Mouse (Mus musculus) CD4-positive, CD25-positive, alpha-beta regulatory T cell, adult 9 weeks (primary cell): ENCODE measurements around the gene Apoc3. TPM values are rescaled to one million over a fixed set of nuclear protein-coding genes. Genes with fewer than 3 reads are reported as not detected.

ENCODE experiments used
- polyA plus RNA-seq: library from polyadenylated mRNA; unstranded; fragments of 100-300 nt; shearing (Covaris generic); gene quantifications from one replicate; pipeline ENCODE4 v1.2.1, GENCODE M21; 2017

Apoc3 gene
- not detected for polyA plus RNA-seq

GRCm38 (mm10) chr9:46235596-46235648, at the start of gene Apoc3:
Apoc3 (minus strand) TSS chr9:46235636.

GRCm38 (mm10) chr9:46282631-46283436, 47.4 kb upstream of the Apoc3 start, which contains the start of gene Bud13:
Bud13 (plus strand) TSS chr9:46283008.

GRCm38 (mm10) chr9:46272677-46273454, 37.4 kb upstream of the Apoc3 start, which contains the start of gene Zpr1:
Zpr1 (plus strand) TSS chr9:46273064.

GRCm38 (mm10) chr9:46268343-46268873, 33.0 kb upstream of the Apoc3 start, which contains the start of gene Apoa5:
Apoa5 (plus strand) TSS chr9:46268633.

GRCm38 (mm10) chr9:46240526-46241153, 5.2 kb upstream of the Apoc3 start, which contains the start of gene Apoa4:
Apoa4 (plus strand) TSS chr9:46240696.

GRCm38 (mm10) chr9:46228491-46228890, 6.9 kb downstream of the Apoc3 start, which contains the start of gene Apoa1:
Apoa1 (plus strand) TSS chr9:46228580.

Other genes with a start within 250 kb of the Apoc3 start
- gene Pafah1b2, start 222.9 kb downstream of the Apoc3 start, polyA plus RNA-seq: 47.6 TPM
- gene Sik3, start 222.8 kb downstream of the Apoc3 start, polyA plus RNA-seq: 4.5 TPM
- gene Apoa1, start 7.1 kb downstream of the Apoc3 start, polyA plus RNA-seq: not detected
- gene Apoa4, start 5.1 kb upstream of the Apoc3 start, polyA plus RNA-seq: not detected
- gene Apoa5, start 33.0 kb upstream of the Apoc3 start, polyA plus RNA-seq: not detected
- gene Zpr1, start 37.4 kb upstream of the Apoc3 start, polyA plus RNA-seq: 52.5 TPM
- gene Bud13, start 47.4 kb upstream of the Apoc3 start, polyA plus RNA-seq: 26.9 TPM
- gene 4931429L15Rik, start 84.3 kb upstream of the Apoc3 start, polyA plus RNA-seq: not detected